Mouse (Mus musculus) urinary bladder, postnatal 4 days (tissue): ENCODE results near the gene Atp2c2.

ENCODE experiments used
- DNase-seq, 2 experiments: peaks; one replicate each; pipeline ENCODE4 v3.0.0; 2021 to 2022; ENCODE audit warnings: low spot score in 2 of 2

Atp2c2 gene

GRCm38 (mm10) chr8:119702965-119703364, 3.2 kb downstream of the Atp2c2 start:
- no peak for DNase-seq

GRCm38 (mm10) chr8:119707146-119707545, 7.3 kb downstream of the Atp2c2 start:
- DNase-seq, result no peak

- no peak for DNase-seq
Observed at GRCm38 (mm10) chr8:119708471-119708870, 8.7 kb downstream of the Atp2c2 start.

DNA sequence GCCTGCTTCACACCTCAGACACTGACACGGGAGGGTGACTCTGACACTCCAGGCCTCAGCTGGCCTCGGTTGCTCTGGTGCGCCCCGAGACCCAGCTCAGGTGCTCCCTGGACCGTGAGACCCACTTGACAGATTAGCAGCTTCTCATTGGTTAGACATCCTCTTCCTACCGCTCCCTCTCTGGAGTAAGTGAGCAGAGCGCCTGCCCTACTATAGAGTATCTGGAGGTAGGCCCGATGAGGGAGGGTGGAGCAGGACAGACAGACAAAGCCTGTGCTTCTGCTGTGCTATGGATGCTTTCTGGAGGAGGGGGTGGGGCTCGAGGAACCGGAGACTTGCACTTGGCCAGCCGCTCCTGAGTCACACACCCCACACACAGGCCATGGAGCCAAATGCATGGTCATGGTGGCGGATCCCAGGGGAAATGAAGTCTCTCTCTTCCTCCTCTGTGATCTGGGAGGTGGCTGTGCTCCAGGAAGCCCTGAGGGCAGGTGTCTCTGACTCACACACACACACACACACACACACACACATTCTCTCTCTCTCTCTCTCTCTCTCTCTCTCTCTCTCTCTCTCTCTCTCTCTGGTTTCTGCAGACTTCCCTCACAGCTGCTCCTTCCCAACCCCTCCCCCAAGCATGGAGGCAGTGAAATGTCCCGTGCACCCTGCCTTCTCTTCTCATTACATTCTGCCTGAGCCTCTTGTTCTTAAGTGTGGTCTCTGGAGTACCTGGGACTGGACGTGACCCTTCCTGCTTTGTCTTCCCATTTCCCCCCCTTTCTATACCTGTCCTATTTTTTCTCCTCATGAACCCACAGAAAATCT, 9.3 kb downstream of the Atp2c2 start:
- no peak for DNase-seq

DNA sequence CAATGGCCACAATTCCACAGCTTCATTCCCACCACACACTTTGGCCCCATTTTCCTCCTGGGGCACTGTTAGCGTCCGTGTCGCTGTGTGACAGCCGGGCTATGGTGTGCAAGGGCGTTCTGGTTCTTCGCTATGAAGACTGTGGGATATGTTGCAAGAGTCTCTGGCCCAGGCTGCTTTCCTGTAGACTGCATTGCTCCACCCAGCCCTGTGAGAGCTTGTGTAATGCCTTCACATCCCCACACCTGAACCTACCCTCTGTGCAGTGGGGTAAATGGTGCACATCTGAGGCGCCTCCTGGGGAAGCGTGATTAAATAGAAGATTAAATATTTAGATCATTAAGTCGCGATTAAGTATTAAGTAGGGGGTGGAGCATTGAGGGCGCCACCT, 9.9 kb downstream of the Atp2c2 start:
- no peak for DNase-seq

DNA sequence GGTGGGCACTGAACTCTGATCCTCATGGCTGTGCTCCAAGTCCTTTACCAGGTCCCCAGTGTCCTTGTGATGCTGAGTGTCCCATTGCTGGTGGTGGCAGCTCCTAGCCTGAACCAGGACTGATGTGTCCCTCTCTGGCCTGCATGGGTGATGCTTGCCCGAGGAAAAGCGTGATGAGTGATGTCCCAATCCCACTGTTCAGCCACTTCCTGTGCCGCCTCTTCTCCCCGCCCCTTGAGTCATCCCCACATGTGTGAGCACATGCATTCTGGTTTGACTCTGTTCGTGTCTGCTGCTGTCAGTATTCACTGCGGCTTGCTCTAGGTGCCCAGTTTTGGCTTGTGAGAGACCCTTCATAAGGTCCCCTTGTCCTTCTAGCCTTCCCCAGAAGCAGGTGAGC, 12.4 kb downstream of the Atp2c2 start:
- DNase-seq, result no peak

DNA sequence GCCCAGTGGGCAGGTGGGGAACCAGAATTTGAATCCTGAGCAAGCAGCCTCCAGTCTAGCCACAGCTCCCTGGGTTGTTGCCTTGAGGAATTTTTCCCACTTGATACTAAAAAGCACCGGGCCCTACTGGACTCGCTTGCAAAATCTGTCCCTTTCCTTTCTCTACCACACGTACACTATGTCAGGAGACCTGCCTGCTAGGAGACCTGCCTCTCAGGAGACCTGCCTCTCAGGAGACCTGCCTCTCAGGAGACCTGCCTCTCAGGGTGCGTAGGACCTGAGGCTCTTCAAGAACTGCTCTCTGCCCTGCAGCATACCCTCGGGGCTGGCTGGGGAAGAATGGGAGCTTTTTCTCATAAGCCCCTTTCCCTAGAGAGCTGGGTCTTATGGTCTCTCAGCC, 13.6 kb downstream of the Atp2c2 start:
- DNase-seq, result no peak

GRCm38 (mm10) chr8:119715221-119715620, 15.4 kb downstream of the Atp2c2 start:
- DNase-seq, result no peak

- no peak for DNase-seq
Observed at GRCm38 (mm10) chr8:119716730-119717299, 17.0 kb downstream of the Atp2c2 start.

DNA sequence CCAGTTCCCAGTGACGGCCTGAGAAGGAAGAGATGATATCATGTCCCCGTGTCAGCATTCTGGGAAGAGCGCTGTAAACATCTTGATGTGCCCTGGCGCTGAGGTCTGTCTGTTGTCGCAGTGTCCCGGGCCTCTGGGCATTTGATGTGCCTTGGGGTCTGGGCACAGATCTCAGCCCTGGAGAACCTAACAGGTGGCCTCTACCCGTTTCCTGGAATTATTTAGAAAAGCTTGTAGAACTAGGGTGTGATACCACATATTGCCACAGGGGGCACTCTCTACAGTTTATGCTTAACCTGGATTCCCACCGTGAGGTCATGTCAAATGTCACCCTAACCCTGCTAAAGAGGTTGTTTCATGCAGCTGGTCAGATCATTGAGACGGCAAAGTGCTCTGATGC, 18.0 kb downstream of the Atp2c2 start:
- DNase-seq, result no peak

GRCm38 (mm10) chr8:119719011-119719501, 19.2 kb downstream of the Atp2c2 start:
- DNase-seq, result no peak

DNA sequence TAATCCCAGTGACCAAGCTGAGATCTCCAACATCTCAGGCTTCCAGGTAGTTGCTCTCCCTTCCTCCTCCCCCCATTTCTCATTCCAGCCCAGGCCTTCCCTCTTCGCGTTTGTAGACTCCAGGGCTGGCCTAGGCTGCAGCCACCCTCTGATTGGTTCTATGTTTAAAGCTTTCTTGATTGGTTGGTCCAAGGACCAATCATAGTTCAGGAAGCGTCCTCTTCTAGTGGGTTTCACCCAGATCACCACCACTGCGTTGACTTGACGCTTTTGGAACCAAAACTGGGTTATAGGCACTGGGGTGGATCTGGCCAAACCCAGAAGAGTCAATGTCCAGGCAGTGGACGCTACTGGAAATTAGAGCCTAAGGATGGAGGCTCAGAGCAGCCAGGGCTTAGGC, 22.5 kb downstream of the Atp2c2 start:
- no peak for DNase-seq

GRCm38 (mm10) chr8:119723676-119724075, 23.9 kb downstream of the Atp2c2 start:
- DNase-seq, result no peak

DNA sequence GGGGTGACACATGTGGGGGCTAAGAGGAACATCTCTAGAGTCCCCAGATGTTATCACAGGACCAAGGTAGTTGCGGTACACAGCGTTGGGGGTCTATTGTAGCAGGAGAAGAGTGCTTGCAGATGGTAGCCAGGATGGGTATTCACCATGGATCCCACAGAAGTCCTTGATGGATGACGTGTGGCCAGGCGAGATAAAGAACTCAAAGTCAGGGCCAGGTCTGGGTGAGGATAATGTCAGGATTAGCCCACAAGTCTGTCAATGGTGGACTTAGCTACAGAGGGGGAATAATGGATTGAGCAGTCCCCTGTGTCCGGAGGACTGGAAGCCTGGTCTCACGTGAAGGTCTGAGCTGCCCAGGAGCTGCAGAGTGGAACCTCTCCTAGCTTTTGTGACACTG, 24.8 kb downstream of the Atp2c2 start:
- DNase-seq, result no peak

- DNase-seq, result no peak
Observed at GRCm38 (mm10) chr8:119727093-119727492, 27.3 kb downstream of the Atp2c2 start.

- no peak for DNase-seq
Observed at GRCm38 (mm10) chr8:119728351-119728895, 28.6 kb downstream of the Atp2c2 start.

DNA sequence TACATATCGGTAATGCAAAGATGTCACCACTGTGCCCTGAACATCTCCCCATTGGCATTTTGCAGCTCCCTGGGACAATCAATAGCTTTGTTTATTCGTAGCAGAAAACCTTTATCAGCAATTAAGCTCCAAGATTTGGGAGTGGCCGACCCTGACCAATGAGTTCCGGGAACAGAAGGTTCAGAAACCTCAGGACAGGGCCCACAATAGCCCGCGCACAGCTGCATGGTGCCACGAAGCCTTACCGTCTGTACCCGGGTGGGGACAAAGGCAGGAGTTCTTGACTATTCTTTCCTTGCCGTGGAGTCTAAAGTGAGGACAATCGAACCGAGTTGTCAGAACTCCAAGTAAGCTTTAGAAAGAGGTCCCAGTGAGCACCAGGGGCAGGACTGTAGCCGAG, 32.3 kb downstream of the Atp2c2 start:
- DNase-seq, result no peak

GRCm38 (mm10) chr8:119736348-119736917, 36.6 kb downstream of the Atp2c2 start:
- DNase-seq, result no peak

DNA sequence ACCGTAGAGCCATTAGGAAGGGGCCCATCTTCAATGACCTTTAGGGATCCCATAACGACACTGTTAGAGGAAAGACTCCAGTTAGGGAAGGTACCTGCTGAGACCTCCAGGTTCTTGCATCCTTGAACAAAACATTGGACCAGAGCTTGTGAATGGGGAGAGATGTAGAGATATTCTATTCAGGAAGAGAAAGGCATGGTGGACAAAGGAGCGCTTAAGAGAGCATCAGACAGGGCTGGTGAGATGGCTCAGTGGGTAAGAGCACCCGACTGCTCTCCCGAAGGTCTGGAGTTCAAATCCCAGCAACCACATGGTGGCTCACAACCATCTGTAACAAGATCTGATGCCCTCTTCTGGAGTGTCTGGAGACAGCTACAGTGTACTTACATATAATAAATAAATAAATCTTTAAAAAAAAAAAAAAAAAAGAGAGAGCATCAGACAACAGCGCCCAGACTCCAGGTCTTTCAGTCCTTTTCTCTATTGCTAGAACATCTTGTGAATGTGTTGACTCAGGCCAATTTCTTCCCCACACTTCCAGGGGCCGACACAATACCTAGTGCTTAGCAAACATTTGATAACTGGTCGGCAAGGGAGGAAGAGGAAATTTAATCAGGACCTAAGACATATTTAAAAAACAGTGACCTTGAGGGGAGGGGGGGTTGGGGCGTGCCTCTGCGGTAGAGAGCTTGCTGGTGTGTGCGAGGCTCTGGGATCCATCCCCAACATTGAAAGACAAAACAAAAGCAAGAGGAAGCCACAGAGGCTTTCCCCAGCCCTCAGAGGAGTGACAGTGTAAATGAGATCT, 37.5 kb downstream of the Atp2c2 start:
- no peak for DNase-seq

GRCm38 (mm10) chr8:119738129-119738907, 38.5 kb downstream of the Atp2c2 start:
- DNase-seq, result no peak

GRCm38 (mm10) chr8:119740634-119741033, 40.8 kb downstream of the Atp2c2 start:
- DNase-seq, result no peak
